Mouse (Mus musculus): ENCODE measurements around the gene Ticam1. TPM values are rescaled to one million over a fixed set of nuclear protein-coding genes. Genes with fewer than 3 reads are reported as not detected.
A peak's percentile ranks its signal among the peaks of the same experiment; 100 is the strongest.

Gene Ticam1
- polyA plus RNA-seq, 1 experiment from 2014 or later: 2.4 TPM

DNA sequence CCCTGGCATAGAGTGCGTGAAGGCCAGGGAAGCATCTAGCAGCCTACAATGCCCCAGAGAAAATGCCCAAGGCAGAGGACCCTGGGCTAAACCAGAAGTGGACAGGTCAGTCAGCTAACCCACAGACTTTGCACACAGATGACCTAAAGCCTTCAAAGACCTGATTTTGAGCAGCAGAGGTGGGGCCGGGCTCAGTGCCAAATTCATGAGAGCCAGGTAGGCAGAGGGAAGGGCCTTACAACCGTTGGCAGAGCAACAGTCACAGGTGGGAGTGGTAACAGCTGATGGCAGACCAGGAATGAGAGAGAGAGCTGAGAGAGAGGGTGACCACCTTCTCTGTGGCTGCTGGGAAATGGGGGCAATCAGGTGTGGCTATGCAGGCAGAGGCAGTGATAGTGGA is 3.9 kb downstream of the Ticam1 start:
- 76% methylated on average over 3 of the region's 3 CpGs for WGBS
- DNase-seq (ENCODE audit: low spot score): no peak
- no peaks in the 10 kb centered on the region for H3K36me3 ChIP-seq (ENCODE audit: control insufficient read depth, insufficient read depth, low read length)

DNA sequence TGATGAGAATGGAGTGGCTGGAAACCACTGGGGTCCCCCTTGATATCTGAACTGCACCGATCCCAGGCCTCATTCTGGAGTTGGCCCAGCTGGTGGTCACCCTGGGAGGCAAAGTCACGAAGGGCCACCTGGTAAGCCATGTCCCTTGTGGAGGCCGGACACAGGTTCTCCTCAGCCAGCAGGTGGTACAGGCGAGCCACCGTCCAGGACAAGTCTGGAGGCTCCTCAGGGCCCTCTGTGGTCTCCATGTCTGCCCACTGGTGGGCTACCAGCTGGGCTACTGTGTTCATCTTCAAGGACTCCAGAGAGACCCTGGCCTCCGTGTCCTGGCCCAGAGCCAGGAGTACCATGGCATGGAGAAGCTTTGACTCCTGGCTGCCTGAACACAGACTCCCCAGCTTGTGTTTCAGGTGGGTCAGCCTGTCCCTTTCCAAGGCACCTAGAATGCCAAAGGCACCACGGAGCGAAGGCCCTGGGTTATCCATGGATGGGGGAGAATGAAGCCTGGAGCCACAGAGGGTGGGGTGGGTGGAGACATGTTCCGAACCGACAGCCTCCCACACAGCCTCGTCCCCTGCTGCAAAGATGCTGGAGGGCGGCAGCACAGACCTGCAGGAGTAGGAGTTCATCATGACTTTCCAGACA is 4.9 kb downstream of the Ticam1 start:
- no peaks in the 10 kb centered on the region for H3K27me3 ChIP-seq (ENCODE audit: control insufficient read depth, insufficient read depth, low read length)
- ATAC-seq (ENCODE audit: insufficient read depth, low FRiP score, low TSS enrichment) (no peak), DNase-seq (ENCODE audit: low spot score) (no peak)
- no peak overlapping the region for H3K4me3 ChIP-seq (ENCODE audit: low read depth, low read length)
- no peaks in the 10 kb centered on the region for H3K9me3 ChIP-seq (ENCODE audit: control insufficient read depth, low read length)
- H3K4me1 ChIP-seq (ENCODE audit: control insufficient read depth, insufficient read depth, low read length): no peaks in the 10 kb centered on the region
- H3K4me2 ChIP-seq (ENCODE audit: low read depth): no peak overlapping the region
- no peak overlapping the region for H3K9ac ChIP-seq (ENCODE audit: low read length)
- WGBS: 88% methylated on average over 12 of the region's 12 CpGs
- H3K27ac ChIP-seq (ENCODE audit: low read depth, low read length): no peak overlapping the region
- no peaks in the 10 kb centered on the region for H3K36me3 ChIP-seq (ENCODE audit: control insufficient read depth, insufficient read depth, low read length)

More for the DNA sequence above, 3.9 kb downstream of the Ticam1 start:
- Histone ChIP-seq H3K27ac (ENCODE audit: low read depth, low read length) (no peak overlapping the region), H3K27me3 (ENCODE audit: control insufficient read depth, insufficient read depth, low read length) (no peaks in the 10 kb centered on the region), H3K4me1 (ENCODE audit: control insufficient read depth, insufficient read depth, low read length) (0 out of 2 replicates have a peak, but pooled peaks cover 3% of the 10 kb centered on the region), H3K9me3 (ENCODE audit: control insufficient read depth, low read length) (no peaks in the 10 kb centered on the region), H3K4me2 (ENCODE audit: low read depth) (no peak overlapping the region), H3K4me3 (ENCODE audit: low read depth, low read length) (no peak overlapping the region), H3K9ac (ENCODE audit: low read length) (no peak overlapping the region)
- ATAC-seq (ENCODE audit: insufficient read depth, low FRiP score, low TSS enrichment): no peak

DNA sequence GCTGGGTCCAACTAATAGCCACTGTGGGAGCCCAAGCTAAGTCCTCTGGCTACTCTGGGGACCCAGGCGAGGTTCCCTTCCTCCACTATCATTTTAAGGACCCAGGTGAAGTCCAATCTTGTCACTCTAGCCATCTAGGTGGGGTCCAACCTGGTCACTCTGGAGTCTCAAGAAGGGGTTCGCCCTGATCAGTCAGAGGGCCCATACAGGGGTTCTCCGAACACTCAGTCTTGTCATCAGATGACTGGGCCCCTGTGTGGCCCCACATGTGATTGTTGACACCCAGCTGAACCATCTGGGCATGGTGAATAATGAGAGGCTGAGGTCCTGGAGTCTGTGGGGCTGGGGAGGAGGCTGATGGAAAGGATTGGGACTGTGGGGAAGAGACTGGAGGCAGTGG is 6.8 kb downstream of the Ticam1 start:
- Histone ChIP-seq H3K4me3 (ENCODE audit: low read depth, low read length) (peak overlapping the region; percentile 27), H3K27ac (ENCODE audit: low read depth, low read length) (peak overlapping the region; percentile 14; the same call in 1 of the 2 replicates), H3K4me2 (ENCODE audit: low read depth) (peak overlapping the region; percentile 62), H3K9me3 (ENCODE audit: control insufficient read depth, low read length) (no peaks in the 10 kb centered on the region), H3K36me3 (ENCODE audit: control insufficient read depth, insufficient read depth, low read length) (no peaks in the 10 kb centered on the region), H3K27me3 (ENCODE audit: control insufficient read depth, insufficient read depth, low read length) (no peaks in the 10 kb centered on the region), H3K4me1 (ENCODE audit: control insufficient read depth, insufficient read depth, low read length) (no peaks in the 10 kb centered on the region), H3K9ac (ENCODE audit: low read length) (peak overlapping the region; percentile 54)
- 76% methylated on average over 3 of the region's 3 CpGs for WGBS
- ATAC-seq (ENCODE audit: insufficient read depth, low FRiP score, low TSS enrichment) (0 out of 2 replicates have a peak, but pooled peaks have one; percentile 5), DNase-seq (ENCODE audit: low spot score) (no peak)

DNA sequence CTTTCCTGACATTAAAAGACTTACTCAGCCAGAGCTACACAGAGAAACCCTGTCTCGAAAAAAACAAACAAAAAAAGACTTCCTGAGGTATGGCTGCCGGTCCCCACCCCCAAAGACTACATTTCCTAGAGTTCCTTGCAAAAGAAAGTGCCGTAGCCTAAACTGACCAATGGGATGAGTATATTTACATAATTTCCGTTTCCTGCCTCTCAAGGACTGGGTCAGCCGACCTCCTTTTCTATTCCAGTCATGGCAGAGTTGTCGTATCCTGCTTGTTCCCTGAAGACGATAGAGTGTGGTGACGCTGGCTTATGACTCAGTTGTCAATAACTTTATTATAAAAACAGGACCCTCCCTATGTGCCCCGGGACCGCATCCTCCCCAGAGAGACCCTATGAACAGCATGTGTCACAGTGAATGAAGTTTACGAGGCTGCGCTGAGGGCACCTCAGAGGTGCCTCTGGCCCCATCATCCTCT is 7.4 kb downstream of the Ticam1 start:
- H3K4me3 ChIP-seq (ENCODE audit: low read depth, low read length): peak overlapping the region; percentile 27
- H3K4me2 ChIP-seq (ENCODE audit: low read depth): peak overlapping the region; percentile 62
- no peaks in the 10 kb centered on the region for H3K4me1 ChIP-seq (ENCODE audit: control insufficient read depth, insufficient read depth, low read length)
- no peaks in the 10 kb centered on the region for H3K9me3 ChIP-seq (ENCODE audit: control insufficient read depth, low read length)
- 21% methylated on average over 12 of the region's 12 CpGs for WGBS
- H3K9ac ChIP-seq (ENCODE audit: low read length): peak overlapping the region; percentile 54
- peak; percentile 60 for DNase-seq (ENCODE audit: low spot score)
- no peaks in the 10 kb centered on the region for H3K27me3 ChIP-seq (ENCODE audit: control insufficient read depth, insufficient read depth, low read length)
- ATAC-seq (ENCODE audit: insufficient read depth, low FRiP score, low TSS enrichment): peak; percentile 83
- H3K36me3 ChIP-seq (ENCODE audit: control insufficient read depth, insufficient read depth, low read length): no peaks in the 10 kb centered on the region
- H3K27ac ChIP-seq (ENCODE audit: low read depth, low read length): peak overlapping the region; percentile 14; the same call in 1 of the 2 replicates

DNA sequence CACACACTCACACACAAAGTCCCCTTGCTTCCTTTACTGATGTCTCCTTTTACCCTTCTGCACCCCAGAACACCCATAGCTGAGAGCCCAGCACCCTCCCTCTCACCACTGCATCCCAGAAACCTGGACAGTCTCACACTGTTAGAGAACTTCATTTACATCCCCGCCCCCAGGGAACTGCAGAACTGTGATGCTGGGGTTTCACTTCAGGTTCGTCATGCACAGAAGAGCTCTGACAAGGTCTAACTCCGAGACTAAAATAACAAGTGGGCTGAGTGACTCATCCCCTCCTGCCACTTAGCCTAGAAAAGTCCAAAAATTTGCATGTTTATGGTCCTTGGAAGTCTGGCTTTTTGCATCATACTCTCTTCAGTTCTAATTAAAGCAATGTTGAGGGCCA is 10.3 kb downstream of the Ticam1 start:
- Histone ChIP-seq H3K9me3 (ENCODE audit: control insufficient read depth, low read length) (no peaks in the 10 kb centered on the region), H3K4me3 (ENCODE audit: low read depth, low read length) (no peak overlapping the region), H3K36me3 (ENCODE audit: control insufficient read depth, insufficient read depth, low read length) (peaks cover 3% of the 10 kb centered on the region; the same call in 1 of the 2 replicates), H3K27me3 (ENCODE audit: control insufficient read depth, insufficient read depth, low read length) (no peaks in the 10 kb centered on the region), H3K4me2 (ENCODE audit: low read depth) (no peak overlapping the region), H3K27ac (ENCODE audit: low read depth, low read length) (no peak overlapping the region), H3K4me1 (ENCODE audit: control insufficient read depth, insufficient read depth, low read length) (no peaks in the 10 kb centered on the region), H3K9ac (ENCODE audit: low read length) (no peak overlapping the region)
- no peak for ATAC-seq (ENCODE audit: insufficient read depth, low FRiP score, low TSS enrichment)
- no peak for DNase-seq (ENCODE audit: low spot score)
- WGBS: 66% methylated on average over 3 of the region's 3 CpGs

DNA sequence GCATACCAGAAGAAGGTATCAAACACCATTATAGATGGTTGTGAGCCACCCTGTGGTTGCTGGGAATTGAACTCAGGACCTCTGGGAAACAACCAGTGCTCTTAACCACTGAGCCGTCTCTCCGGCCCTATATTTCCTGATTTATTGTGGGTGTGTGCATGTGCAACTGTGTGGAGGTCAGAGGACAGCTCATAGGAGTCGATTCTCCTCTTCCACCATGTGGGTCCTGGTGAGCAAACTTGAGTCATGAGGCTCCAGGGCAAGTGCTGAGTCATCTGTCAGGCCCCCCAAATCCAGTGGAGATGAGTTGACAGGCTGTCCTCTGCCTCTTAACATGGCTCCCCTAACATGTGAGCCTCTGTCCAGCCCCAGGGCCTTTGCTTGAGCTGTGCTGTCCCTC is 10.7 kb downstream of the Ticam1 start:
- Histone ChIP-seq H3K4me1 (ENCODE audit: control insufficient read depth, insufficient read depth, low read length) (no peaks in the 10 kb centered on the region), H3K9me3 (ENCODE audit: control insufficient read depth, low read length) (no peaks in the 10 kb centered on the region), H3K9ac (ENCODE audit: low read length) (no peak overlapping the region), H3K27me3 (ENCODE audit: control insufficient read depth, insufficient read depth, low read length) (no peaks in the 10 kb centered on the region), H3K36me3 (ENCODE audit: control insufficient read depth, insufficient read depth, low read length) (peaks cover 3% of the 10 kb centered on the region; the same call in 1 of the 2 replicates), H3K27ac (ENCODE audit: low read depth, low read length) (no peak overlapping the region), H3K4me3 (ENCODE audit: low read depth, low read length) (no peak overlapping the region), H3K4me2 (ENCODE audit: low read depth) (no peak overlapping the region)
- DNase-seq (ENCODE audit: low spot score) (no peak), ATAC-seq (ENCODE audit: insufficient read depth, low FRiP score, low TSS enrichment) (no peak)
- WGBS: 87% methylated on average over 3 of the region's 3 CpGs

DNA sequence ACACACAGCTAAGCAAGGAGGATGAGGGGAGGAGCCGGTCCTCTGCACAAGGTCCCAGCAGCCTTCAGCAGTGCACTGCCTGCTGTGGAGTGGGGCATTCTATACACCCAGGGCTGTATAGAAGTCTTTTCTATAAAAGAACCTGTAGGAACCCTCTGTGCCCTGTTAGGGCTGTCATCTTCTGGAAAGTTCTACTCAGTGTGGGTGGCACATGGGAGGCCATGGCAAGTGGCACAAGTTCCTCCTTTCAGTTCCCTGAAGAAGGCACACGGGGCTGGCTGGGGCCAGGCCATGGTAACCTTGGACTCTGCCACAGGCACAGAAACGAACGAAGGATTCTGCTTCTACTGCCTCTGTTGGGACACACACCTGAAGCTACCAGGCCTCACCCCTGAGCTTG is 11.6 kb downstream of the Ticam1 start:
- no peak overlapping the region for H3K4me3 ChIP-seq (ENCODE audit: low read depth, low read length)
- WGBS: 94% methylated on average over 4 of the region's 4 CpGs

DNA sequence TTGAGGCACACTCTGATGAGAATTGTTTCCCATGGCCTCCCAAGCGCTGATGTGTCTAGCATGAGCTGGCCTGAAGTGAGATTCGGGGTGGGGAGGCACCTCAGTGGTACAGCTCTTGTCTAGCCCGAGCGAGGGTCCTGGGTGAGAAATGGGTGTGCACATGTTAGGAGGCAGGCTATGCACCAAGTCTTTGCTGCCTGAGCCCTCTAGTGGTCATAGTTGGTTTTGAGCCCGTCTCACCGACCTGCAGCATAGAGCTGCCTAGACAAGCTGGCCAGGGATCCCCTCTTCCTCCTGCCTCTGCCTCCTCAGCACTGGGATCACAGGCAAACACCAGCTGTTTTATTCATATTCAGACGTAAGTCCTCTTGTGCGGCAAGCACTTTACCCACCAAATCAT is 12.6 kb downstream of the Ticam1 start:
- H3K36me3 ChIP-seq (ENCODE audit: control insufficient read depth, insufficient read depth, low read length): peaks cover 3% of the 10 kb centered on the region
- peak; percentile 73; the same call in 1 of the 2 replicates for ATAC-seq (ENCODE audit: insufficient read depth, low FRiP score, low TSS enrichment)
- H3K9ac ChIP-seq (ENCODE audit: low read length): no peak overlapping the region
- H3K4me2 ChIP-seq (ENCODE audit: low read depth): no peak overlapping the region
- no peaks in the 10 kb centered on the region for H3K9me3 ChIP-seq (ENCODE audit: control insufficient read depth, low read length)
- 25% methylated on average over 8 of the region's 8 CpGs for WGBS
- H3K27ac ChIP-seq (ENCODE audit: low read depth, low read length): no peak overlapping the region
- DNase-seq (ENCODE audit: low spot score): peak; percentile 77
- no peaks in the 10 kb centered on the region for H3K27me3 ChIP-seq (ENCODE audit: control insufficient read depth, insufficient read depth, low read length)
- H3K4me3 ChIP-seq (ENCODE audit: low read depth, low read length): no peak overlapping the region
- peaks cover 5% of the 10 kb centered on the region; the same call in 1 of the 2 replicates for H3K4me1 ChIP-seq (ENCODE audit: control insufficient read depth, insufficient read depth, low read length)

More for the DNA sequence above, 11.6 kb downstream of the Ticam1 start:
- no peak overlapping the region for H3K4me2 ChIP-seq (ENCODE audit: low read depth)
- peaks cover 3% of the 10 kb centered on the region; the same call in 1 of the 2 replicates for H3K36me3 ChIP-seq (ENCODE audit: control insufficient read depth, insufficient read depth, low read length)
- H3K9me3 ChIP-seq (ENCODE audit: control insufficient read depth, low read length): no peaks in the 10 kb centered on the region
- H3K9ac ChIP-seq (ENCODE audit: low read length): no peak overlapping the region
- ATAC-seq (ENCODE audit: insufficient read depth, low FRiP score, low TSS enrichment) (no peak), DNase-seq (ENCODE audit: low spot score) (no peak)
- no peaks in the 10 kb centered on the region for H3K27me3 ChIP-seq (ENCODE audit: control insufficient read depth, insufficient read depth, low read length)
- peaks cover 4% of the 10 kb centered on the region; the same call in 1 of the 2 replicates for H3K4me1 ChIP-seq (ENCODE audit: control insufficient read depth, insufficient read depth, low read length)
- H3K27ac ChIP-seq (ENCODE audit: low read depth, low read length): no peak overlapping the region

DNA sequence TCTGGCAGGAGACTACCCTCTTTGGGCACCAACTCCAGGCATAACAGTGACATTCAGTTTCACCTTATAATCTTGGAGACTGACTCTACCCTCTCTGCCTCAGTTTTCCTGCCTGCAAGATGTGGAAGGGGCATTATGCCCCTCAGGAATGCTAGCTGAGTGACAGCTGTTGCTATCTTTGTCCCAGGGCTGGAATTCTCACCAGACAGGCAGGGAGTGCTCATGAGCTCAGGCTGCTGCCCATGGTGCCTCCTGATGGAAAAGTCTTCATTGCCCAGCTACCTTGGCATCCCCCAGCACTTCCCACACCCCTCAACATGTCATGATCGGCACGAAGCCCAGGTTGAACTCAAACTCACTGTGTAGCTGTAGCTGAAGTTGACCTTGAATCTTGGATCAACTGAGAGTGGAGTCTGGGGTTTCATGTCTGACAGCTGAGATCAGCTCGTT is 13.9 kb downstream of the Ticam1 start:
- no peak for ATAC-seq (ENCODE audit: insufficient read depth, low FRiP score, low TSS enrichment)
- WGBS: 87% methylated on average over 3 of the region's 3 CpGs
- Histone ChIP-seq H3K4me2 (ENCODE audit: low read depth) (no peak overlapping the region), H3K4me1 (ENCODE audit: control insufficient read depth, insufficient read depth, low read length) (peaks cover 5% of the 10 kb centered on the region; the same call in 1 of the 2 replicates), H3K27ac (ENCODE audit: low read depth, low read length) (no peak overlapping the region), H3K36me3 (ENCODE audit: control insufficient read depth, insufficient read depth, low read length) (peaks cover 3% of the 10 kb centered on the region), H3K4me3 (ENCODE audit: low read depth, low read length) (no peak overlapping the region), H3K27me3 (ENCODE audit: control insufficient read depth, insufficient read depth, low read length) (no peaks in the 10 kb centered on the region), H3K9ac (ENCODE audit: low read length) (no peak overlapping the region), H3K9me3 (ENCODE audit: control insufficient read depth, low read length) (no peaks in the 10 kb centered on the region)
- no peak for DNase-seq (ENCODE audit: low spot score)
